Mouse (Mus musculus) ES-E14 (cell line): ENCODE measurements around the gene Spred3.

Experiments used
- CHD2 ChIP-seq: IDR thresholded peaks from 2 replicates; pipeline ENCODE4 v1.6.1; 2014; ENCODE audit warnings: mild to moderate bottlenecking, low read depth, low read length, inconsistent platforms
- HCFC1 ChIP-seq: IDR thresholded peaks from 2 replicates; pipeline ENCODE4 v1.6.1; 2012; ENCODE audit warnings: low read length, inconsistent platforms, borderline replicate concordance; ENCODE audit not compliant: insufficient read depth
- ZC3H11A ChIP-seq: IDR thresholded peaks from 2 replicates; pipeline ENCODE4 v1.6.1; 2012; ENCODE audit warnings: low read depth, mild to moderate bottlenecking, inconsistent platforms, low read length, borderline replicate concordance

DNA sequence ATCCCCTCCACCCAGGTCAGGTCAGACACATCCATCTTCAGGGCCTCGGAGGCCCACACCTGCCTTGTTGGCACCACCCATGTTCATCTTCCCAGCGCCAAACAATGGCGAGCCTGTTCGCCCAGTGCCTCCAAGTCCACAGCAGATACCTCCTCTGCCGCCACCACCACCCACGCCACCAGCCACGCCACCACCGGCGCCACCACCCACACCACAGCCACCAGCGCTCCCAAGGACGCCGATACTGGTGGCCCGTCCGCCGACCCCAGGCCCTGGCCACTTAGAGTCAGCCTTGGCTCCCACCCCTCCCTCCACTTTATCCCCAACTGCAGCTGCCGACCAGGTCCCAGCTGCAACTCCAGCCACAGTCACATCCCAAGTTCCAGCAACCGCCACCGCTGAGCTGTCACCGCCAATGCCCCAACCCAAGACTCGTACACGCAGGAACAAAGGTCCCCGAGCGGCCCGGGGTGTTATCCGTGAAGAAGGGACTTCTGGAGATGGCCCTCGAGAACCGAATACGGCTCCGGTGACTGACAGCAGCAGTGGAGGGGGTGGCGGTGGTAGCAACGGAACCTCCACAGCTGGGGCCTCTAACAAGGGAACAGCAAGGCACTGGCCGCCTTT lies 2.3 kb upstream of the Spred3 start:
- TF ChIP-seq CHD2 (no peak), HCFC1 (no peak), ZC3H11A (no peak)
